Mouse (Mus musculus) liver, embryonic 13.5 days (tissue): Measurements from ENCODE around the gene Sdf2l1. TPM values are rescaled to one million over a fixed set of nuclear protein-coding genes. Genes with fewer than 3 reads are reported as not detected.

Source experiments
- ATAC-seq: fragments of 200-750 bp; cut with Nextera tagmentation; 2 replicates; pipeline ENCODE4 v1.8.0; 2017; ENCODE audit warnings: low read depth, mild to moderate bottlenecking, moderate number of reproducible peaks, moderate library complexity
- DNase-seq: peaks from one replicate; pipeline ENCODE4 v3.0.0; 2022
- H3K27ac ChIP-seq: fragments of 300-500 bp; sonication (generic); 2 replicates; pipeline ENCODE4 v1.5.1; 2015; ENCODE audit warnings: moderate library complexity, mild to moderate bottlenecking, inconsistent platforms
- H3K27me3 ChIP-seq: fragments of 300-500 bp; sonication (generic); 2 replicates; pipeline ENCODE4 v1.6.1; 2015; ENCODE audit warnings: mild to moderate bottlenecking, inconsistent platforms
- H3K36me3 ChIP-seq: fragments of 300-500 bp; sonication (generic); 2 replicates; pipeline ENCODE4 v1.6.1; 2015; ENCODE audit warnings: mild to moderate bottlenecking, inconsistent platforms
- H3K4me1 ChIP-seq: fragments of 300-500 bp; sonication (generic); replicated peaks from 2 replicates; pipeline ENCODE4 v1.6.1; 2015; ENCODE audit warnings: inconsistent platforms
- H3K4me2 ChIP-seq: fragments of 300-500 bp; sonication (generic); 2 replicates; pipeline ENCODE4 v1.6.1; 2015; ENCODE audit warnings: inconsistent platforms, mild to moderate bottlenecking, moderate library complexity
- H3K4me3 ChIP-seq: fragments of 300-500 bp; sonication (generic); replicated peaks from 2 replicates; pipeline ENCODE4 v1.5.1; 2015; ENCODE audit warnings: mild to moderate bottlenecking, inconsistent platforms
- H3K9ac ChIP-seq: fragments of 300-500 bp; sonication (generic); 2 replicates; pipeline ENCODE4 v1.6.1; 2015; ENCODE audit warnings: mild to moderate bottlenecking, inconsistent platforms
- H3K9me3 ChIP-seq: fragments of 300-500 bp; sonication (generic); replicated peaks from 2 replicates; pipeline ENCODE4 v1.6.1; 2016; ENCODE audit warnings: inconsistent platforms
- WGBS: fragments of 180-500 bp; shearing (Covaris S2); methylation state at CpG from one replicate; pipeline ENCODE4 v1.1.7; 2015; ENCODE audit not compliant: insufficient replicate concordance; 5-methylcytosine and 5-hydroxymethylcytosine counted together
- polyA plus RNA-seq: library from polyadenylated mRNA; unstranded; fragments of >200 nt; fragmentation: Nextera tagmentation; extraction: Ambion mirVana; gene quantifications from 2 replicates; pipeline ENCODE4 v1.2.1, GENCODE M21; 2015

Sdf2l1 gene
- polyA plus RNA-seq, 1 experiment from 2014 or later, result 75.6 TPM

DNA sequence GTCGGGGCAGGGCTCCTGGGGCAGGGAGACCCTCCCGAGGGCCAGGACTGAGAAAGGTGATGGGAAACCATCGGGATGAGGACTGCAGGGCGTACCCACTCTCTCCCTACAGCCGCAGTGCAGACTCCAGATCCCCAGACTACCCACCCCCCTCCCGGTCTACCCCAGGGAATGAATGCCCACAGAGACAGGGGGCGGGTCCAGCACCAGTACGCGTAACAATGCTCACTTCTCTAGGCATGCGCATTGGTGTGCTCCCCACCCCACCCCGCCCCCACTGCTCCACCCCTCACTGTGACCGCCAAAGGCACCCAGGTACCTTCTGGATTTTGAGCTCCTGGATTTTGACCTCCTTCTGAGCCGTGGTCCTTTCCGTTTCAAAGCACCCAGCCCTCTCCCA, 10.6 kb downstream of the Sdf2l1 start:
- Histone ChIP-seq H3K36me3 (peaks cover 34% of the 10 kb centered on the region), H3K9me3 (no peaks in the 10 kb centered on the region), H3K4me1 (peaks cover 23% of the 10 kb centered on the region), H3K9ac (no peak overlapping the region), H3K27me3 (no peaks in the 10 kb centered on the region), H3K4me2 (no peak overlapping the region), H3K27ac (no peak overlapping the region), H3K4me3 (no peak overlapping the region)
- no peak for DNase-seq
- ATAC-seq, result no peak
- WGBS, result 81% methylated on average over 14 of the region's 14 CpGs

- Histone ChIP-seq H3K27me3 (no peaks in the 10 kb centered on the region), H3K4me1 (no peaks in the 10 kb centered on the region), H3K27ac (no peak overlapping the region), H3K4me2 (no peak overlapping the region), H3K9me3 (no peaks in the 10 kb centered on the region), H3K9ac (no peak overlapping the region), H3K4me3 (no peak overlapping the region), H3K36me3 (peaks cover 45% of the 10 kb centered on the region)
- no peak for ATAC-seq
- 80% methylated on average over 5 of the region's 5 CpGs for WGBS
- DNase-seq, result no peak
Observed at GRCm38 (mm10) chr16:17117309-17117799, 14.8 kb downstream of the Sdf2l1 start.

- H3K9ac ChIP-seq, result peak within 1 kb of the TSS; percentile 84
- peaks cover 17% of the 10 kb centered on the region for H3K4me1 ChIP-seq
- DNase-seq (peak; percentile 66), ATAC-seq (peak; percentile 89)
- peak within 1 kb of the TSS; percentile 89 for H3K4me3 ChIP-seq
- peaks cover 39% of the 10 kb centered on the region for H3K36me3 ChIP-seq
- WGBS, result 5% methylated on average over 38 of the region's 38 CpGs
- no peaks in the 10 kb centered on the region for H3K9me3 ChIP-seq
- H3K27ac ChIP-seq, result peak within 1 kb of the TSS; percentile 79
- peak within 1 kb of the TSS; percentile 80 for H3K4me2 ChIP-seq
- no peaks in the 10 kb centered on the region for H3K27me3 ChIP-seq
Observed at GRCm38 (mm10) chr16:17110771-17111743, 21.1 kb downstream of the Sdf2l1 start, which contains the start of gene Ppil2. TSS of gene Ppil2 (minus strand) at chr16:17111257.

DNA sequence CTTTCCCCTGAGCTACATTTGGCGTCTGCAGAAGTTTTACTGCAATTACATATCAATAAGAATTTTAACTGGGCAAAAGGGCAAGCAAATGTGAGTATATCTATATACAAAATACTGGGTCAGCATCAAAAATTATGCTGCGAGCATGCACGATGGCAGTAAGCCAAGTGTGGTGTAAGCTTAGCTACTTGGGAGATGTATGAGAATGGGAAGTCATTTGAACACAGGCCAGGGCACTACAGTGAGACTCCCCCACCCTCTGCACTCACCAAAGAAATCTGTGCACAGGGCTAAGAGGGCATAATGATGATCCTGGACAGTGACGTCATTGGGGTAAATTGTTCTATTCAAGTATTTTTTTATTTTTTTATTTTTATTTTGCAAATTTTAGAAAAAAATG, 27.6 kb downstream of the Sdf2l1 start:
- Histone ChIP-seq H3K27ac (no peak overlapping the region), H3K9me3 (no peaks in the 10 kb centered on the region), H3K9ac (no peak overlapping the region), H3K4me3 (no peak overlapping the region), H3K4me1 (peaks cover 3% of the 10 kb centered on the region), H3K27me3 (no peaks in the 10 kb centered on the region), H3K36me3 (peaks cover 87% of the 10 kb centered on the region), H3K4me2 (no peak overlapping the region)
- ATAC-seq, result no peak
- no peak for DNase-seq
- 85% methylated on average over 4 of the region's 4 CpGs for WGBS

DNA sequence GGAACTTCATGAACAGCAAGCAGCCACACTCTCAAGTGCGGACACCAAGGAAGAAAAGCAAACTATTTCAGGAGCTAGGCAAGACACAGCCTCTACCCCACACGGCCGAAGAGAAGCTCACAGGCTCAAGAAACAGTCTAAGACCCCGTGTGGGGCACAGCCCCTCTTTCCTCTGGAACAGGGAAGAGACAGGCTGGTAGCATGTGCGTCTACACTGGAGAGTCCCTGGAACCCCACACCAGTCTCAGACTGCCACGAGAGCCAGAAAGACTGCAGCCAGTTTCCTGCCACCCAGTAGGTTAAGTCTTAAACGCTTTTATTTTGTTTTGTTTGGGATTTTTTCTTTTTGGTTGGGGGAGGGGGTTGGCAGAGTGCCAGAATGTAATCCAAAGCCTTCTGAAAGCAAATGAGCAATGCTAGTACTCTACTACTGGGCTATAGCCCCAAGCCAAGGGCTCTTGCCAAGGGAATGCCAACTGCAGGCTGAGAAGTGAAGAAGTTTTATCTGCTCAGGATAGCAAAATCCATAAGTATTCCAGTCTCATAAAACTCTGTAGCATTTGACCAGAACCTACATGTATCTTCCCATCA, 29.5 kb downstream of the Sdf2l1 start:
- no peak overlapping the region for H3K9ac ChIP-seq
- peaks cover 91% of the 10 kb centered on the region for H3K36me3 ChIP-seq
- H3K9me3 ChIP-seq, result no peaks in the 10 kb centered on the region
- no peak overlapping the region for H3K4me2 ChIP-seq
- H3K27ac ChIP-seq, result no peak overlapping the region
- no peak for ATAC-seq
- no peaks in the 10 kb centered on the region for H3K4me1 ChIP-seq
- DNase-seq, result no peak
- whole genome bisulfite sequencing, result 81% methylated on average over 7 of the region's 7 CpGs
- H3K27me3 ChIP-seq, result no peaks in the 10 kb centered on the region
- no peak overlapping the region for H3K4me3 ChIP-seq

DNA sequence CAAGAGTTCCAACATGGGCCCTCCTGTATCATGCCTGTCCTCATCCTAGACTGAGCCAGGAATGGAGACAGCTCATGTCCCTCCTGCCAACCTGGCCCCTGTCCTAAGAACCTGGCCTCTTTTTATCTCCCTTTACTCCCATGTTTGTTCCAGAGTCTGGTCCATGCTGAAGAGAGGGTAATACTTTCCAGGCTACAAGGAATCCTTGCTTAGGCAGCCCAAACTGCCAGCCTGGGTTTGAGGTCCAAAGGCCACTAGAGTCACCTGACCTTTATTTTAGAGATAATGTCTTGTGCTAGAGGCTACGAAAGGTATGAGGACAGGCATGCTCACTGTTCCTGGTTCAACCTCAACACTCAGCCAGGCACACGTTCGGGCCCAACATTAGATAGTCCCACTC, 35.2 kb downstream of the Sdf2l1 start:
- Histone ChIP-seq H3K27me3 (no peaks in the 10 kb centered on the region), H3K4me2 (no peak overlapping the region), H3K9ac (no peak overlapping the region), H3K4me3 (no peak overlapping the region), H3K36me3 (peaks cover 95% of the 10 kb centered on the region), H3K9me3 (no peaks in the 10 kb centered on the region), H3K27ac (no peak overlapping the region), H3K4me1 (no peaks in the 10 kb centered on the region)
- WGBS, result 80% methylated on average over 3 of the region's 3 CpGs
- ATAC-seq, result peak; percentile 8; the same call in 1 of the 2 replicates
- no peak for DNase-seq

DNA sequence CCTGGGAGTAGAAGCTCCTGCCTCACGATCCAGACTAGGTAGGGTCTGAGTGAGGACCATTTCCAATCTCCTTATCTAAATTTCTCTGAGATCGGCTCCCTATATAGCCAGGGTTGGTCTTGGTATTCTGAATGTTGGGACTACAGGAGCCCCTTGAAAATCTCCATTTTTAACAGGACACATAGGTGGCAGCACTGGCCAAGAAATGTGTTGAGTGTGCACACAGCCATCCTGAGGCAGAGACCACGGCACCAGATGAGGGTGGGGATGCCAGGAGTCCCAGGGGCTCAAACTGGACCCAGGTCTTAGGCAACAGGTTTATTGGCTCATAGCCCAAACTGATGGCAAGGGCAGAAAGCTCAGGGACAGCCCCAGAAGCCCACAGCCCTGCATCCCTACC, 43.8 kb downstream of the Sdf2l1 start:
- 84% methylated on average over 3 of the region's 3 CpGs for WGBS
- H3K9ac ChIP-seq, result no peak overlapping the region
- H3K4me2 ChIP-seq, result no peak overlapping the region
- DNase-seq (no peak), ATAC-seq (no peak)
- H3K4me1 ChIP-seq, result no peaks in the 10 kb centered on the region
- H3K4me3 ChIP-seq, result no peak overlapping the region
- H3K27me3 ChIP-seq, result no peaks in the 10 kb centered on the region
- no peaks in the 10 kb centered on the region for H3K9me3 ChIP-seq
- H3K36me3 ChIP-seq, result peaks cover 78% of the 10 kb centered on the region
- no peak overlapping the region for H3K27ac ChIP-seq

- Histone ChIP-seq H3K36me3 (peaks cover 70% of the 10 kb centered on the region), H3K9me3 (no peaks in the 10 kb centered on the region), H3K9ac (no peak overlapping the region), H3K27me3 (no peaks in the 10 kb centered on the region), H3K27ac (no peak overlapping the region), H3K4me1 (no peaks in the 10 kb centered on the region), H3K4me2 (no peak overlapping the region), H3K4me3 (no peak overlapping the region)
- WGBS, result 88% methylated on average over 13 of the region's 13 CpGs
- ATAC-seq (no peak), DNase-seq (no peak)
Observed at GRCm38 (mm10) chr16:17086669-17087193, 45.5 kb downstream of the Sdf2l1 start.

GRCm38 (mm10) chr16:17086241-17086640, 45.9 kb downstream of the Sdf2l1 start:
- no peaks in the 10 kb centered on the region for H3K4me1 ChIP-seq
- no peak for ATAC-seq
- H3K4me2 ChIP-seq, result no peak overlapping the region
- no peak overlapping the region for H3K4me3 ChIP-seq
- no peak for DNase-seq
- no peaks in the 10 kb centered on the region for H3K9me3 ChIP-seq
- no peak overlapping the region for H3K27ac ChIP-seq
- no peak overlapping the region for H3K9ac ChIP-seq
- no peaks in the 10 kb centered on the region for H3K27me3 ChIP-seq
- WGBS, result 74% methylated on average over 3 of the region's 3 CpGs
- H3K36me3 ChIP-seq, result peaks cover 65% of the 10 kb centered on the region

DNA sequence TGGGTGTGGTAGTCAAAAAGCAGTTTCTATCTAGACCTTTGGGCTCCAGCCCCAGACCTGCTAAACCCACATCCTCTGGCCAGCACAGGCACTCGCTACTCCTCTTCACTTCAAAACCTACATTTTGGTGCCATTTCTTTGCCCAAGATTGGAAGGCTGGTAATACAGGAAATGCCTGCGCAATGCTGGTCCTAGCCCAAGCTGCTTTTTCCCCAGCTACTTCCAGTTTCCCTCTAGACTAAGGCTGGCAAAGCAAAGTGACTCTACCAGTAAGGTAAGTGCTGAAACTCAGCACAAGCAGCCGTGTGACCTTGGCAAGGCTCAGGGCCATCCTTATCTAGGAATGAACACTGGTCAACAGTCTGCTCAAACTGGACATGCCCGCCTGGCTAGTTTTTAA, 46.5 kb downstream of the Sdf2l1 start:
- Histone ChIP-seq H3K36me3 (peaks cover 59% of the 10 kb centered on the region), H3K27ac (no peak overlapping the region), H3K4me2 (no peak overlapping the region), H3K9me3 (no peaks in the 10 kb centered on the region), H3K4me1 (no peaks in the 10 kb centered on the region), H3K4me3 (no peak overlapping the region), H3K27me3 (no peaks in the 10 kb centered on the region), H3K9ac (no peak overlapping the region)
- 75% methylated on average over 4 of the region's 4 CpGs for WGBS
- DNase-seq (no peak), ATAC-seq (no peak)

DNA sequence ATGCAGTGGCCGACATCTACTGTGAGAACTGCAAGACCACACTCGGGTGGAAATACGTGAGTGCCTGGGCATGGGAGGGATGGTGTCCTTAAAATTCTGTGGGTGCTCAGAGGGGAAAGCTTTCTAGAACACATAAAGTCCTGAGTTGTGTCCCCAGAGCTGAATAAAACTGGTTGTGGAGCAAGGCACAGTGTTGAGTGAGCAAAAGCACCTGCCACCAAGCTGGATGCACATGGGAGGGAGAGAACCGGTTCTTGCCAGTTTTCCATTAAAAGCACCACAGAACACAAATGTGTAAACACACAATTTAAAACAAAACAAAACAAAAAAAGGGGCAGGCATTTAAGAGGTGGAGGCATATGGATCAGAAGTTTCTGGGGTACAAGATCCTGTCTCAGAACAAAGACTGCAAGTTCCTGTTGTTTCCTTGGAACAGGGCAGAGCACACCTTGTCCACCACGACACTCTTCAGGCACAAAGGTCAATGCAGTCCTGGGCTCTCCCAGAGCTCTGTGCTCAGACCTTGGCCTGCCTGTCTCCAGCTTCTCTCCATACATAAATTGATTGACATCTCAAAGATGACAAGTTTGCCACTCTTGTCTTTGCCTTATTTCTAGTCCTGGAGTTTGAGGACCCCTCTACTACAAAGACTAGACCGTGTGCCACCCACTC, 49.9 kb downstream of the Sdf2l1 start:
- ATAC-seq, result no peak
- no peak overlapping the region for H3K27ac ChIP-seq
- 75% methylated on average over 6 of the region's 6 CpGs for WGBS
- H3K9me3 ChIP-seq, result no peaks in the 10 kb centered on the region
- no peaks in the 10 kb centered on the region for H3K27me3 ChIP-seq
- no peak for DNase-seq
- peaks cover 25% of the 10 kb centered on the region for H3K36me3 ChIP-seq
- no peak overlapping the region for H3K4me2 ChIP-seq
- peaks cover 8% of the 10 kb centered on the region for H3K4me1 ChIP-seq
- no peak overlapping the region for H3K9ac ChIP-seq
- no peak overlapping the region for H3K4me3 ChIP-seq
